Mouse (Mus musculus): ENCODE measurements around the gene Hist1h2ae. TPM values are rescaled to one million over a fixed set of nuclear protein-coding genes. Genes with fewer than 3 reads are reported as not detected.

The Hist1h2ae gene
- polyA plus RNA-seq (2016; fragmentation: Nextera tagmentation; extraction: Ambion mirVana) = 139 and 153 TPM in 2 replicates

GRCm38 (mm10) chr13:23571022-23571503 is at the start of gene Hist1h2ae, which contains the start of gene Hist1h2bg:
Hist1h2ae (minus strand) TSS chr13:23571220.
Hist1h2bg (plus strand) TSS chr13:23571396.
- H3K4me3 ChIP-seq = peak within 1 kb of the TSS; percentile 52
- H3K4me2 ChIP-seq (replicated peaks) = peak within 1 kb of the TSS; percentile 74
- H3K27me3 ChIP-seq = no peaks in the 10 kb centered on the region
- H3K9ac ChIP-seq = peak within 1 kb of the TSS; percentile 72
- ATAC-seq (ENCODE audit: insufficient number of reproducible peaks, insufficient read depth, low FRiP score, low TSS enrichment) = peak; percentile 91
- no peaks in the 10 kb centered on the region for H3K9me3 ChIP-seq
- 0% methylated on average over 18 of the region's 18 CpGs for WGBS
- peak within 1 kb of the TSS; percentile 96 for H3K27ac ChIP-seq
- H3K36me3 ChIP-seq = no peaks in the 10 kb centered on the region
- peaks cover 8% of the 10 kb centered on the region; the same call in 1 of the 2 replicates for H3K4me1 ChIP-seq

DNA sequence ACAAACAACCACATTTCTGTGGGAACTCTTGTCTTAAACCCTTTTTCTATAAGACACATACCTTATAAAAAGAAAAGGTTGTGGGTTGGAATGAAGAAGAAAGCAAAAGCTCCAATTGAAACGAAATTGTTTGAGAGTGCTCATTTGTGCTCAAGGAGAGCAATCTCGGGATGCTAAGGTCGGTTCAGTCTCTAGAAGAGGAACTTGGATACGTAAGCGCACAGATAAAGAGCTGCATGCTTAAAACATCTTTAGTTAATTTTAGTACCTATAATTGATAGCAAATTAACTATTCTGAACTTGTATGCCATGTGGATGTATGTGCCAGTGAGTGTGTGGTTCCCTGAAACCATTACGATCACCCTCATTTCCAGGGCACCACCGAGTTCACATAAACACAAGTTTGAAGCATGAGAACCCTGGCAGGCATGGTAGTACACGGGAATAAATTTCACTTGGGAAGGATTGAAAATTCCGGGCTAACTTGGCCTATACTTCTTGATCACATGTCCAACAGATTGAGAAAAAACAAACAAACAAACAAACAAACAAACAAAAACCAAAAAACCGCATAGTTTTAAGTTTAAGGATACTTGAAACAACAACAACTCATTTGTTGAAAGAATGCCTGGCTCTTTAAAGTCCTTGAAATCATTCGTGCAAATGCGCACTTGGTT is 49.2 kb upstream of the Hist1h2ae start:
- Histone ChIP-seq H3K36me3 (no peaks in the 10 kb centered on the region), H3K4me3 (peak overlapping the region; percentile 69)
- no peak for ATAC-seq (ENCODE audit: insufficient number of reproducible peaks, insufficient read depth, low FRiP score, low TSS enrichment)

DNA sequence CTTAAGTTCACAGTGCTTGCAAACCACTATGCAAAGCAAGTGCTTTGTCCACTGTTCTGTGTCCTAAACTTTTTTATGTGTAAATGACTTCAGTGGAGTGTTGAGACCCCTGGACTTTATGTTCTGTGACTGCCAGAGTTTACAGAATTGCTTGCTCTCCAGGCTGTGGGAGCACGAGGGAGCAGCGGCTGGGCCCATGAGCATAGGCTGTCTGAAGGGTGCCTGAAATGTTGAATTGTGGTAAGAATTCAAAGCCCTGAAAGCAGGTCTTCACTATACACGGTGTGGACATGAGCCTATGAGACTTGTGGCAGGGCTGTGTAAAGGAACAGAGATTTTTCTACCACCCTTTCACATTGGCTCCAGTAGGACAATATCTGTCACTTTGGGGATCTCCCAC is 40.6 kb upstream of the Hist1h2ae start:
- H3K9me3 ChIP-seq = no peaks in the 10 kb centered on the region
- no peak for ATAC-seq (ENCODE audit: insufficient number of reproducible peaks, insufficient read depth, low FRiP score, low TSS enrichment)
- H3K4me1 ChIP-seq = no peaks in the 10 kb centered on the region
- H3K27me3 ChIP-seq = no peaks in the 10 kb centered on the region
- H3K9ac ChIP-seq = no peak overlapping the region
- H3K27ac ChIP-seq = no peak overlapping the region
- WGBS = 89% methylated on average over 3 of the region's 3 CpGs
- no peak overlapping the region for H3K4me3 ChIP-seq
- no peaks in the 10 kb centered on the region for H3K36me3 ChIP-seq
- no peak overlapping the region for H3K4me2 ChIP-seq (replicated peaks)

More for the DNA sequence above, 49.2 kb upstream of the Hist1h2ae start:
- peak overlapping the region; percentile 66 for H3K9ac ChIP-seq
- peak overlapping the region; percentile 98 for H3K27ac ChIP-seq
- H3K4me1 ChIP-seq = 0 out of 2 replicates have a peak, but pooled peaks cover 2% of the 10 kb centered on the region
- 56% methylated on average over 12 of the region's 12 CpGs for WGBS
- H3K27me3 ChIP-seq = no peaks in the 10 kb centered on the region
- H3K9me3 ChIP-seq = no peaks in the 10 kb centered on the region
- peak overlapping the region; percentile 82 for H3K4me2 ChIP-seq (replicated peaks)

DNA sequence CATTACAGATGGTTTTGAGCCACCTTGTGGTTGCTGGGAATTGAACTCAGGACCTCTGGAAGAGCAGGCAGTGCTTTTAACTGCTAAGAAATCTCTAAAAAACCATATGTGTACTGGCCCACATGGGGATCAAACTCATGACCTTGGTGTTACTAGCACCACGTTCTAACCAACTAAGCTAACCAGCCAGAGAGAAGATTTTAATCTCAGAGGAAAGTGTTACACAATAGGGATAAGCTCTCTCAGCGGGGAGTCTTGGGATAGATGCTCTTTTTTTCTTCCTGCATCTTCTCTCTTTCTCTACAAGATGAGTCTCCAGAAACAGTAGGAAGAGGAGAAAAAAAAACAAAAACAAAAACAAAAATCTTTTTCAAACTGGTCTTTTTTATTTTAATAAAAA is 39.4 kb upstream of the Hist1h2ae start:
- Histone ChIP-seq H3K9ac (no peak overlapping the region), H3K4me2 (replicated peaks) (no peak overlapping the region), H3K4me1 (no peaks in the 10 kb centered on the region), H3K27ac (no peak overlapping the region), H3K27me3 (no peaks in the 10 kb centered on the region), H3K9me3 (no peaks in the 10 kb centered on the region), H3K4me3 (no peak overlapping the region), H3K36me3 (no peaks in the 10 kb centered on the region)
- ATAC-seq (ENCODE audit: insufficient number of reproducible peaks, insufficient read depth, low FRiP score, low TSS enrichment) = no peak
- WGBS = 65% methylated on average over 2 of the region's 2 CpGs

DNA sequence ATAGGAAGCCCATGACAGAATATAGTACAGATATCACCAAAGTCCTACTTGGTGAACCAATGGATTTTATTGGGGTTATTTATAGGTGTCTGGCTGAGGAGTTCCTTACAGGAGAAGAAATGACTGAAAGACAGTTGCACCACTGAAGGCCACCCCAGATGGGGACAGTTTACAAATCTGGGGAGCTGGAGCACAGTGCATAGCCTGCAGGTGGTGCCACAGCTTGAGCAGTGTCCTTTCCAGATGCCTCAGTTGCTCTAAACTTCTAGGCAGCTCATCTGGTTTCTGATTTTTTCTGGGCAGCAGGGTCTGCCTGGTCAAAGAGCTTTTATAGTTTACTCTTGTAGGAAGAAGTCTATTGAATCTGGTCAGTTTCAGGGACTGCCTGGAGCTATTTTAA is 38.8 kb upstream of the Hist1h2ae start:
- Histone ChIP-seq H3K27me3 (no peaks in the 10 kb centered on the region), H3K4me2 (replicated peaks) (no peak overlapping the region), H3K4me3 (no peak overlapping the region), H3K9ac (no peak overlapping the region), H3K4me1 (no peaks in the 10 kb centered on the region), H3K9me3 (no peaks in the 10 kb centered on the region), H3K27ac (no peak overlapping the region), H3K36me3 (no peaks in the 10 kb centered on the region)
- no peak for ATAC-seq (ENCODE audit: insufficient number of reproducible peaks, insufficient read depth, low FRiP score, low TSS enrichment)

DNA sequence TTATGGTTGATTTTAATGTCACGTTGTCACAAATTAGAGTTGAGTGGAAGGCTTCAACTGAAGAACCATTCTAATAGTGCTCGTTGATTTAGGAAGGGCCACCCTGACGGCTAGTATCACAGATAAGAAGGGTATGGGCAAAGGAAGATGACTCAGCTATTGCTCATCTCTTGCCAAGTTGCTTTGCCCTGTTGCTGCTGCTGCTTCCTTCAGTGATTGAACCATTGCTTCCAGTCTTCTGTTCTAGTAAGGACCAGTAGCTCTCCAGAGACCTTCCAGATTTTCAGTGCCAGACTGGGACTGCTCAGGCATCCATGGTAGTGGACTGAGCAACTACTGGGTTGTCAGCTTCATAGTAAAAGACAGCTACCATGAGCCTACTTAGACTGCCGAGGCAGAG is 38.2 kb upstream of the Hist1h2ae start:
- no peaks in the 10 kb centered on the region for H3K4me1 ChIP-seq
- no peak overlapping the region for H3K9ac ChIP-seq
- H3K4me2 ChIP-seq (replicated peaks) = no peak overlapping the region
- no peak overlapping the region for H3K4me3 ChIP-seq
- no peak overlapping the region for H3K27ac ChIP-seq
- H3K36me3 ChIP-seq = no peaks in the 10 kb centered on the region
- H3K27me3 ChIP-seq = no peaks in the 10 kb centered on the region
- H3K9me3 ChIP-seq = no peaks in the 10 kb centered on the region
- 84% methylated on average over 4 of the region's 4 CpGs for WGBS
- ATAC-seq (ENCODE audit: insufficient number of reproducible peaks, insufficient read depth, low FRiP score, low TSS enrichment) = no peak

DNA sequence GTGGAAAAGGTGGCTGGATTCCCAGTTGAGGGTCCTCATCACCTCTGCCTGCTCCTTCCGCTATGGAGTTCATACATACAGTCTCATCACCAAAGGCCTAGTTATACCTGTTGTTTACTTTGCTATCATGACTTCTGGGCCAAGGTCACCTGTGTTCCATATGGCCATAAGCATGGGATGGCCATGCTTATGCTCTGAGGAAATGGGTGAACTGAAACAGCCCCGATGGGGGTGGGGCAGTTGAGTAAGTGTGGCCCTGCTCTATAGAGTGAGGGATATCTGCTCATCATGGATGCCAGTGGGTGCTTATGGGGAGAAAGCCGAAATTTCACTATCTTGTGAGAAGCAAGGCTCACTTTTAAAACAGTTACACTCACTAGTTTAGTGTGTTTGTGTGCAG is 34.0 kb upstream of the Hist1h2ae start:
- no peaks in the 10 kb centered on the region for H3K36me3 ChIP-seq
- WGBS = 90% methylated on average over 3 of the region's 3 CpGs
- no peak for ATAC-seq (ENCODE audit: insufficient number of reproducible peaks, insufficient read depth, low FRiP score, low TSS enrichment)

GRCm38 (mm10) chr13:23604452-23604851 is 33.4 kb upstream of the Hist1h2ae start:
- Histone ChIP-seq H3K36me3 (no peaks in the 10 kb centered on the region), H3K4me3 (no peak overlapping the region), H3K27ac (no peak overlapping the region), H3K27me3 (no peaks in the 10 kb centered on the region), H3K9ac (no peak overlapping the region), H3K4me1 (no peaks in the 10 kb centered on the region), H3K9me3 (no peaks in the 10 kb centered on the region), H3K4me2 (replicated peaks) (no peak overlapping the region)
- WGBS = 89% methylated on average over 3 of the region's 3 CpGs
- no peak for ATAC-seq (ENCODE audit: insufficient number of reproducible peaks, insufficient read depth, low FRiP score, low TSS enrichment)

More for the DNA sequence above, 34.0 kb upstream of the Hist1h2ae start:
- H3K4me2 ChIP-seq (replicated peaks) = no peak overlapping the region
- H3K9me3 ChIP-seq = no peaks in the 10 kb centered on the region
- no peak overlapping the region for H3K9ac ChIP-seq
- no peak overlapping the region for H3K27ac ChIP-seq
- H3K27me3 ChIP-seq = no peaks in the 10 kb centered on the region
- H3K4me1 ChIP-seq = no peaks in the 10 kb centered on the region
- no peak overlapping the region for H3K4me3 ChIP-seq

DNA sequence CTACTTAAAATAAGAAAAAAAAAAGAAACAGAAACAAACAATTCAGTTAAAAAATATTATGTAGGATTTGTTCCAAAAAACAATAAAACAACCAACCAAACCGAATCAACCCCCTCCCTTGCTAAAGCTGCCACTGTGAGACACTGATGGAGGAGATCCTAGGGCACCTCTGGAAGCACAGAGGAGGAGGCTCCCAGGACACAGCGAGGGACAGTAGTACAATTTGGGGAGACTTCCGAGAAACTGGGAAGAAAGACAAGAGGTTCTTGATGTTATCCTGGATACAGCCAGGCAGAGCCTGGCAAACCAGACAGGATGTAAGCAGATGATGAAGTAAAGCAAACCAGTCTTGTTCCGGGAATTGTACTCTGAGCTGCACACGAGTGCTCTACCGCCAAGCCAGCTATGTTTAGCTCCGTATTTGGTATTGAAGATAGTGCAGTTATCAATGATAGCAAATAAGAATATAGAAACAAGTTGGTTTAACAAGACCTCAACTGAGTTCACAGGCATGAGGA is 32.2 kb upstream of the Hist1h2ae start:
- H3K4me3 ChIP-seq = no peak overlapping the region
- H3K4me2 ChIP-seq (replicated peaks) = no peak overlapping the region
- WGBS = 81% methylated on average over 7 of the region's 7 CpGs
- no peak overlapping the region for H3K9ac ChIP-seq
- no peaks in the 10 kb centered on the region for H3K4me1 ChIP-seq
- no peaks in the 10 kb centered on the region for H3K27me3 ChIP-seq
- H3K36me3 ChIP-seq = no peaks in the 10 kb centered on the region
- no peak overlapping the region for H3K27ac ChIP-seq
- H3K9me3 ChIP-seq = no peaks in the 10 kb centered on the region
- ATAC-seq (ENCODE audit: insufficient number of reproducible peaks, insufficient read depth, low FRiP score, low TSS enrichment) = no peak

DNA sequence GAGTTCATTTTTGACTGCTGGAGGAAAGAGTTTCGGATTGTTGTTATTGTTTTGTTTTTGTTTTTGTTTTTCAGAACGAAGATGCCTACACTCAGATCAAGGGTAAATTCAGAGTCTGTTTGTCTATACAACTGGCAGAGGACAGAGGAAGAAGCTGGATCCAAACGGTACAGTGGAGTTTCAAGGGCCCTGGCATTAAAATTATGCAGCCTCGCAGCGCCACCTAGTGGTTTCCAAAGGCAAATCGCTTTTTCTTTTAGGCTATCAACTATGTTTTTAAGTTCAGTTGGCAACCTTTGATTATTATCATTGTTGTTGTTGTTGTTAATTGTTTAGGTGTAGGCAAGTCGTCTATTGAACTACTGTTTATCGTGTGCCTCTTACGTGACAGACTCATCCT is 26.9 kb upstream of the Hist1h2ae start:
- H3K4me1 ChIP-seq = peaks cover 3% of the 10 kb centered on the region; the same call in 1 of the 2 replicates
- no peaks in the 10 kb centered on the region for H3K9me3 ChIP-seq
- WGBS = 6% methylated on average over 9 of the region's 9 CpGs
- no peak overlapping the region for H3K27ac ChIP-seq
- H3K9ac ChIP-seq = no peak overlapping the region
- no peaks in the 10 kb centered on the region for H3K36me3 ChIP-seq
- no peak overlapping the region for H3K4me3 ChIP-seq
- no peaks in the 10 kb centered on the region for H3K27me3 ChIP-seq
- no peak for ATAC-seq (ENCODE audit: insufficient number of reproducible peaks, insufficient read depth, low FRiP score, low TSS enrichment)
- H3K4me2 ChIP-seq (replicated peaks) = no peak overlapping the region

DNA sequence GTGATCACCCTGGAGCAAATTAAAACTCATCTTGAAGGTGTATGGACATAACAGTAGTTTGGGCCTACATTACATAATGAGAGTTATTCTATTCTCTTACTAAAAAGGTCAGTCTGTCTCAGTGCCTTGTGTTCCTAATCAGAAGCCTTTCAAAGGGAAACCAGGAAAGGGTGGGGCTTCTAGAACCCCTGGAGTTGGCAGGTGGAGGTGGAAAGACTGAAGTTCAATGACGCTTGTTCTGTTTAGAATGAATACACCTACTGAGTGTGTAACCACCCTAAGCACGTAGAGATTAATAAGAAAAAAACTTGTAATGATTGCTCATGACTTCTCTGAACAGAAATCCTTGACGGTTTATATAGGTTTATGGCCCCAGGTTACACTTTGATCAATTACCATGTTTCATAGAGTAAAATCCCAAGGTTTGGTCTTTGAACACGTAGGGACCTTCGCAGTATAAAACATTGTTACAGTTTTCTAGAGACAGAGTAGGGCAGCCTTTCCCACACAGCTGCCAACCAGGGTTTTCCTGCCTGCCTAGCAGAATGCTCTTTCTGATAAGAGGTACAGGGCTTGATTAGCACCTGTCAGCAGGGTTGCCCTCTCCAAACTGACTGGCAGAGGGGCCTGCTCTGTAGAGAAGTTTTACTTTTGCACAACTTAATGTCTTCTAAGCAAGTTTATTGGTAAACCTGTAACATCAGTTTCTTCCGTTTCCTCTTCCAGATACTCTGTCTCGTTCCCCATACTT is 24.8 kb upstream of the Hist1h2ae start:
- Histone ChIP-seq H3K27ac (no peak overlapping the region), H3K27me3 (no peaks in the 10 kb centered on the region), H3K4me3 (no peak overlapping the region), H3K4me2 (replicated peaks) (no peak overlapping the region), H3K9me3 (no peaks in the 10 kb centered on the region), H3K9ac (no peak overlapping the region), H3K36me3 (no peaks in the 10 kb centered on the region), H3K4me1 (peaks cover 5% of the 10 kb centered on the region; the same call in 1 of the 2 replicates)
- WGBS = 83% methylated on average over 7 of the region's 7 CpGs
- no peak for ATAC-seq (ENCODE audit: insufficient number of reproducible peaks, insufficient read depth, low FRiP score, low TSS enrichment)

GRCm38 (mm10) chr13:23595185-23595584 is 24.2 kb upstream of the Hist1h2ae start:
- no peak overlapping the region for H3K9ac ChIP-seq
- no peak overlapping the region for H3K4me3 ChIP-seq
- H3K27me3 ChIP-seq = no peaks in the 10 kb centered on the region
- H3K9me3 ChIP-seq = no peaks in the 10 kb centered on the region
- H3K36me3 ChIP-seq = no peaks in the 10 kb centered on the region
- no peak overlapping the region for H3K4me2 ChIP-seq (replicated peaks)
- 75% methylated on average over 2 of the region's 2 CpGs for WGBS
- ATAC-seq (ENCODE audit: insufficient number of reproducible peaks, insufficient read depth, low FRiP score, low TSS enrichment) = no peak
- no peak overlapping the region for H3K27ac ChIP-seq
- H3K4me1 ChIP-seq = peaks cover 5% of the 10 kb centered on the region; the same call in 1 of the 2 replicates
